ENCODE assay signal across 8 mouse cellular contexts in the genomic region with DNA sequence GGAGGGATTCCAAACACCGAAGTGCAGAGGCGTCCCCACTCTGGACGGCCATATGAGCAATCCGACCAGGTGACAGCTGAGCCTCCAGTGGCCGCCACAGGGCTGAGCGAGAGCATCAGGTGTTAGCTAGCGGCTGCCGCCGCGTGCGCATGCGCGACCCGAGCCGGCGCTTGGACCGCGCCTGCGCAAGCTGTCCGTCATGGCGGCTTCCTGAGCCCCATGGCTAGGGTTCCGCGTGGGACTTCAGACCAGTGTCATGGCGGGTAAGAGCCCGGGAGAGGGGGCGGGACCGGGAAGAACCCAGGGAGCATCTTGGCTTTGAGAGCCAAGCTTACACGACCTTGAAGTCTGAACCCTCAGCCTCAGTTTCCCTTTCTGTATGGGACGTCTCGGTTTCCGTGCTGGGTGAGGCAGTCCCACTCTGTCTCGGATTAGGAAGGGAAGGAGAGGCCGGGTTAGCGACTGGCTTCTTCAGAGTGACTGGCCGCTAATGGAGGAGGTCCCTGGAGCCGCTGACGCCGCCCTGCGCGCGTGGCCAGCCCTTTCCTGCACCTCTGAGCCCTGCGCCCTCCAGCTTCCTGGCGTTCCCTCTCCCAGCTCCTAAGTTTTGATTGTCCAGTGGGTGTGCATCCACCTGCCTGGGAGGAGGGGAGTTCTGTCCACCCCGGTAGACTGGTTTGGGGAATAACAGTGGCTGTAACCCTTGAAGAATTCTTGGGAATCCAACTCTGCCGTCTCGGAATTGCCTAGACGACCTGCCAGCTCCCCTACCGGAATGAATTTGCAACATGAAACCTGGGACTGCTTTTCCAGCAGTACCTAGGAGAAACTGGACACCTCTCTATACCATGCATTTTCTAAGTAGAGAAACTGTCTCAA. TPM values are rescaled to one million over a fixed set of nuclear protein-coding genes. Genes with fewer than 3 reads are reported as not detected.
DNase-seq lines count a peak whose midpoint lies in the region; ATAC-seq and TF ChIP-seq lines count a peak whose summit lies in the region.

A gene (plus strand): TSS at position 186 of the 879 bp plus-strand sequence.

- peak within 1 kb of the TSS; percentile 99 for H3K4me3 ChIP-seq in bone marrow, adult 2 months (replicated peaks; ENCODE audit: control insufficient read depth, low read depth, low read length)
- peak within 1 kb of the TSS; percentile 77 for H3K4me3 ChIP-seq in embryonic facial prominence, embryonic 15.5 days (replicated peaks)
- H3K4me3 ChIP-seq in limb, embryonic 14.5 days (replicated peaks; ENCODE audit: low read length) = peak within 1 kb of the TSS; percentile 74
- H3K4me3 ChIP-seq in midbrain, postnatal 0 days (ENCODE audit: low read depth, low read length) = peak within 1 kb of the TSS; percentile 73

- H3K9me3 ChIP-seq in embryonic facial prominence, embryonic 15.5 days (replicated peaks) = no peaks in the 10 kb centered on the region
- no peaks in the 10 kb centered on the region for H3K9me3 ChIP-seq in limb, embryonic 14.5 days (ENCODE audit: control insufficient read depth, low read length)
- no peaks in the 10 kb centered on the region for H3K9me3 ChIP-seq in midbrain, postnatal 0 days (ENCODE audit: low read length)

- H3K4me1 ChIP-seq in bone marrow, adult 2 months (ENCODE audit: control insufficient read depth, insufficient read depth, low read length) = no peaks in the 10 kb centered on the region
- H3K4me1 ChIP-seq in embryonic facial prominence, embryonic 15.5 days = peaks cover 12% of the 10 kb centered on the region
- peaks cover 7% of the 10 kb centered on the region for H3K4me1 ChIP-seq in limb, embryonic 14.5 days (ENCODE audit: control insufficient read depth, insufficient read depth, low read length)
- H3K4me1 ChIP-seq in midbrain, postnatal 0 days (ENCODE audit: insufficient read depth, low read length) = peaks cover 5% of the 10 kb centered on the region; the same call in 1 of the 2 replicates

- ATAC-seq in embryonic facial prominence, embryonic 15.5 days (ENCODE audit: insufficient number of reproducible peaks, low FRiP score, low TSS enrichment, low read depth) = peak; percentile 96
- peak; percentile 96 for ATAC-seq in limb, embryonic 14.5 days (ENCODE audit: low FRiP score, low read depth)
- ATAC-seq in midbrain, postnatal 0 days (ENCODE audit: low FRiP score) = peak; percentile 97

- H3K27me3 ChIP-seq in embryonic facial prominence, embryonic 15.5 days = peaks cover 4% of the 10 kb centered on the region
- no peaks in the 10 kb centered on the region for H3K27me3 ChIP-seq in limb, embryonic 14.5 days (ENCODE audit: control insufficient read depth, insufficient read depth, low read length)
- 0 out of 2 replicates have a peak, but pooled peaks cover 5% of the 10 kb centered on the region for H3K27me3 ChIP-seq in midbrain, postnatal 0 days (ENCODE audit: insufficient read depth, low read length)

- WGBS in bone marrow, adult 2 months = under 1% methylated on average over 48 of the region's 48 CpGs
- WGBS in embryonic facial prominence, embryonic 15.5 days = under 1% methylated on average over 48 of the region's 48 CpGs
- WGBS in limb, embryonic 14.5 days = under 1% methylated on average over 46 of the region's 48 CpGs
- under 1% methylated on average over 48 of the region's 48 CpGs for WGBS in midbrain, postnatal 0 days

- no peaks in the 10 kb centered on the region for H3K36me3 ChIP-seq in embryonic facial prominence, embryonic 15.5 days
- H3K36me3 ChIP-seq in limb, embryonic 14.5 days (ENCODE audit: control insufficient read depth, insufficient read depth, low read length) = 0 out of 2 replicates have a peak, but pooled peaks cover 3% of the 10 kb centered on the region
- H3K36me3 ChIP-seq in midbrain, postnatal 0 days (ENCODE audit: insufficient read depth, low read length) = no peaks in the 10 kb centered on the region

- H3K9ac ChIP-seq in embryonic facial prominence, embryonic 15.5 days = peak within 1 kb of the TSS; percentile 54
- peak within 1 kb of the TSS; percentile 71 for H3K9ac ChIP-seq in limb, embryonic 14.5 days (ENCODE audit: low read depth, low read length, severe bottlenecking)
- peak within 1 kb of the TSS; percentile 69 for H3K9ac ChIP-seq in midbrain, postnatal 0 days (replicated peaks; ENCODE audit: low read length, poor library complexity, severe bottlenecking)

- peak; percentile 93 for DNase-seq in 416B (ENCODE audit: low read depth)
- DNase-seq in heart, adult 8-10 months (ENCODE audit: low spot score) = peak; percentile 86
- DNase-seq in kidney, adult 9 months = peak; percentile 93
- peak; percentile 94 for DNase-seq in limb, embryonic 14.5 days (ENCODE audit: low spot score)
- peak; percentile 96 for DNase-seq in midbrain, postnatal 0 days (ENCODE audit: low spot score)
- DNase-seq in spleen, postnatal 14 days (ENCODE audit: low spot score in 2 of 2) = peak; percentile 73 to 81

- TF ChIP-seq CTCF in bone marrow, adult 2 months (IDR thresholded peaks at IDR 0.05; ENCODE audit: control insufficient read depth, insufficient read depth, low read length) = peak; percentile 16; the same call in 1 of the 2 replicates
- peak; percentile 53 for TF ChIP-seq CTCF in midbrain, postnatal 0 days (IDR thresholded peaks at IDR 0.05)

- TF ChIP-seq POLR2A in bone marrow, adult 2 months (IDR thresholded peaks at IDR 0.05; ENCODE audit: borderline replicate concordance, control insufficient read depth, low read depth, low read length) = peak; percentile 67; the same call in 1 of the 2 replicates
- peak; percentile 81; the same call in 1 of the 2 replicates for TF ChIP-seq POLR2A in limb, embryonic 14.5 days (IDR thresholded peaks at IDR 0.05; ENCODE audit: borderline replicate concordance, extremely low read depth, insufficient read depth, insufficient read length)

- H3K27ac ChIP-seq in bone marrow, adult 2 months (ENCODE audit: control insufficient read depth, insufficient read depth, low read depth, low read length, poor library complexity) = peak within 1 kb of the TSS; percentile 6; the same call in 1 of the 2 replicates
- H3K27ac ChIP-seq in embryonic facial prominence, embryonic 15.5 days (replicated peaks) = peak within 1 kb of the TSS; percentile 84
- peak within 1 kb of the TSS; percentile 88 for H3K27ac ChIP-seq in limb, embryonic 14.5 days (replicated peaks; ENCODE audit: low read depth, low read length)
- H3K27ac ChIP-seq in midbrain, postnatal 0 days (ENCODE audit: low read depth, low read length) = peak within 1 kb of the TSS; percentile 83

- H3K4me2 ChIP-seq in embryonic facial prominence, embryonic 15.5 days (replicated peaks) = peak within 1 kb of the TSS; percentile 66
- peak within 1 kb of the TSS; percentile 59 for H3K4me2 ChIP-seq in limb, embryonic 14.5 days (replicated peaks; ENCODE audit: low read depth, low read length, severe bottlenecking)
- H3K4me2 ChIP-seq in midbrain, postnatal 0 days (ENCODE audit: low read depth, low read length, poor library complexity, severe bottlenecking) = peak within 1 kb of the TSS; percentile 88

RNA-seq across cellular contexts. Expression of the gene that starts here (rescaled TPM):
- polyA plus RNA-seq in bone marrow, adult 2 months (2011; ENCODE audit: insufficient read depth, insufficient read length, low replicate concordance, missing spikeins) = 8.4 and 11.5 TPM in 2 replicates
- 20.1 and 22.1 TPM in 2 replicates for polyA plus RNA-seq in embryonic facial prominence, embryonic 15.5 days (2015; fragmentation: Nextera tagmentation; extraction: Ambion mirVana)
- total RNA-seq in heart, adult 8-10 months (2022) = 10 to 100 TPM; 30.7 to 41.3 (median 34.9) TPM
- 42.4 and 42.6 TPM in 2 replicates for polyA plus RNA-seq in limb, embryonic 14.5 days (2012; rRNA removed)
- 22.9 and 28.7 TPM in 2 replicates for polyA plus RNA-seq in limb, embryonic 14.5 days (2014; fragmentation: Nextera tagmentation; extraction: Ambion mirVana)
- 37.4 and 61.9 TPM in 2 replicates for total RNA-seq in midbrain, postnatal 0 days (2014; rRNA removed)
- 80.0 and 88.7 TPM in 2 replicates for polyA plus RNA-seq in midbrain, postnatal 0 days (2015; fragmentation: Nextera tagmentation; extraction: Ambion mirVana)

Comparison
In these comparisons a context has a peak if more than half of its experiments do, and no peak if none do; other contexts are left out.
1. Peak in every context shown above with its lines: DNase-seq, ATAC-seq, H3K4me3 ChIP-seq and H3K27ac ChIP-seq.
2. H3K27ac ChIP-seq: peak in every context shown above with its lines; median percentile 88 in limb, embryonic 14.5 days; 84 in embryonic facial prominence, embryonic 15.5 days; 83 in midbrain, postnatal 0 days; 6 in bone marrow, adult 2 months.